Mouse (Mus musculus) hematopoietic stem cell, adult 5-6 weeks (primary cell): Measurements from ENCODE around the gene Zfp382. TPM values are rescaled to one million over a fixed set of nuclear protein-coding genes. Genes with fewer than 3 reads are reported as not detected.

Experiments
- total RNA-seq: library from RNA; stranded (forward); fragments of 172-1452, 232-1000 nt; gene quantifications from 2 replicates; pipeline ENCODE4 v1.2.3, GENCODE M21; 2017

The Zfp382 gene
- total RNA-seq, 1 experiment from 2014 or later: 8.3 TPM

Other genes with a start within 250 kb of the Zfp382 start
- 11.9 and 20.2 TPM in 2 replicates for gene Zfp27, start 215.4 kb upstream of the Zfp382 start, total RNA-seq
- gene Zfp383, start 213.7 kb upstream of the Zfp382 start, total RNA-seq: 2.2 and 4.5 TPM in 2 replicates
- gene Zfp74, start 167.9 kb upstream of the Zfp382 start, total RNA-seq: 11.7 and 15.1 TPM in 2 replicates
- gene Zfp568, start 138.0 kb upstream of the Zfp382 start, total RNA-seq: 21.7 and 23.1 TPM in 2 replicates
- gene Zfp14, start 70.6 kb upstream of the Zfp382 start, total RNA-seq: 3.5 and 4.3 TPM in 2 replicates
- 4.4 and 6.6 TPM in 2 replicates for gene Zfp82, start 49.0 kb upstream of the Zfp382 start, total RNA-seq
- not detected in 2 replicates for gene Gm26920, start 31.5 kb upstream of the Zfp382 start, total RNA-seq
- 7.3 and 8.1 TPM in 2 replicates for gene Zfp566, start 31.4 kb upstream of the Zfp382 start, total RNA-seq
- 55.7 and 56.5 TPM in 2 replicates for gene Zfp260, start 27.2 kb upstream of the Zfp382 start, total RNA-seq
- 117 and 134 TPM in 2 replicates for gene Zfp146, start 47.8 kb downstream of the Zfp382 start, total RNA-seq
- gene Cox7a1, start 62.2 kb downstream of the Zfp382 start, total RNA-seq: not detected in 2 replicates
- gene Capns1, start 76.9 kb downstream of the Zfp382 start, total RNA-seq: 215 and 230 TPM in 2 replicates
- gene Polr2i, start 110.0 kb downstream of the Zfp382 start, total RNA-seq: 41.9 and 45.3 TPM in 2 replicates
- gene Tbcb, start 110.3 kb downstream of the Zfp382 start, total RNA-seq: 24.8 and 35.0 TPM in 2 replicates
- gene Ovol3, start 113.8 kb downstream of the Zfp382 start, total RNA-seq: not detected in 2 replicates
- 1.1 TPM in 1 of 2 replicates, not detected in the other for gene Thap8, start 158.2 kb downstream of the Zfp382 start, total RNA-seq
- 6.3 and 11.0 TPM in 2 replicates for gene Wdr62, start 158.5 kb downstream of the Zfp382 start, total RNA-seq
- gene Clip3, start 169.8 kb downstream of the Zfp382 start, total RNA-seq: 4.9 TPM in 1 of 2 replicates, not detected in the other
- 30.5 and 41.4 TPM in 2 replicates for gene Alkbh6, start 186.8 kb downstream of the Zfp382 start, total RNA-seq
- 2.2 and 2.8 TPM in 2 replicates for gene Syne4, start 192.9 kb downstream of the Zfp382 start, total RNA-seq
- 0.44 and 3.9 TPM in 2 replicates for gene E130208F15Rik, start 199.8 kb downstream of the Zfp382 start, total RNA-seq
- 8.3 and 11.9 TPM in 2 replicates for gene Sdhaf1, start 202.0 kb downstream of the Zfp382 start, total RNA-seq
- gene Lrfn3, start 240.8 kb downstream of the Zfp382 start, total RNA-seq: not detected in 2 replicates